Mouse (Mus musculus) left cerebral cortex, adult 11 months (tissue): ENCODE measurements around the gene Atp5f1.

Source experiments
- DNase-seq: peaks from one replicate; pipeline ENCODE4 v3.0.0; 2022; ENCODE audit warnings: low spot score

Gene Atp5f1

GRCm38 (mm10) chr3:105900266-105900665, 59.6 kb downstream of the Atp5f1 start:
- no peak for DNase-seq

DNA sequence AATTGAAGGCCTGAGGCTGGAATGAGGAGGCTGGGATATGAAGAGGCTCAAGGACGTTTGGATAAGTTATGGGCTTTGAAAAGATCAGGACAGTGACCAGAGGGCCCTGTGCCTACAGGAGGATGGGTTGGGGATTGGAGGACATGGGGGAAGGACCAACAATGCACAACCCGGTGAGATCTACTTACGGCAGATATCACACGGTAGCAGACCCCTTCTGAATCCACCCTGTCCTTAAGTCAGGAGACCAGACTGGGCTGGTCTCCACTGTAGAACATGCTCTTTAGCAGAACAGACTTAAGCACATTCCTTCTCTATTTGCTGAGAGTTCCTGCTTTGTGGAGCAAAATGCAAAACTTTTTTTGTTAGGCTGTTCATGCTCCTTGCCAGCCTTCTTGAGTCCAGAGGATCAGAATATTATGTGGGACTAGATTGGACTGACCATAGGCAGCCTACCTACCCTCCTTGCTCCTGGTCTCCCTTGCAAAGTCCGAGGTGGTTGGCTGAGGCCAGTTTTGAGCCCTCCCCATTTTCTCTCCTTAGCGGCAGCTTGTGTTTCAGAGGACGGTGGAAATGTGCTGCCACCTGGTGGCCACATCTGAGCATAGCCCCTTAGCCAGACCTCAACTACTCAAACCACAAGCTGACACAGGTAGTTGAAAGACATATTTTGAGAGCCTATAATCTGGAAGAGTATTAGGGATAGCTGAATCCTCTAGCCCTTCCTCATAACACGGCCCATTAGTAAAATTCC, 60.3 kb downstream of the Atp5f1 start:
- DNase-seq, result peak; percentile 76

DNA sequence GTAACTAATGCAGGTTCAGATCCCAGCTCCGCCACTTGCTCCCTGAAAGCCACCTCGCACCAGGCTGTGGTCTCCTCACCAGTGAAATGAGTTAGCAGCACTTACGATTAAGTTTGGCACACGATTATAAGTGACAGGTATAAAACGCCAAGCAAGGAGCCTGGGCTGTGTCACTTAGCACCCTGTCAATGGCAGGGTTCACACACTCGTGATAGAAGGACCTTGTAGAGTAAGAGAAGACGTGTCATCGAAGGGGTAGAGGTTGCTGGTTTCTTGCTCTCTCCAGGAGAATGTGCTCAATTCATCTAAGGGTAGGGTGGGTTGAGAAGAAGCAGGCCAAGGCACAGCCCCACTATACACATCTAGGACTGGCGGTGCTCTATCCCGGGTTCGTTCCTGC, 61.0 kb downstream of the Atp5f1 start:
- no peak for DNase-seq

- DNase-seq, result no peak
Observed at GRCm38 (mm10) chr3:105898325-105898724, 61.6 kb downstream of the Atp5f1 start.

DNA sequence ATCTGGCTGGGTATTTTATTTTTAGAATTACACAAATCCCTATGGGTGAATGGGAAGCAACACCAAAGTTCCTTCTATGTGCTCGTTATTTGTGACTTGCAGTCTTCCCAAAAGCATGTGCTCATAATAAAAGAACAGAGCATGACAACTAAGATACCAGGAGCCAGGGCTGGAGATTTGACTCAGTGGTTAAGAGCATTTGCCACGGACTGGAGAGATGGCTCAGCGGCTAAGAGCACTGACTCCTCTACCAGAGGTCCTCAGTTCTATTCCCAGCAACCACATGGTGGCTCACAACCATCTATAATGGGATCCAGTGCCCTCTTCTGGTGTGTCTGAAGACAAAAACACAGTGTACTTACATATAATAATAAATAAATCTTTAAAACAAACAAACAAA, 63.1 kb downstream of the Atp5f1 start:
- DNase-seq, result no peak

DNA sequence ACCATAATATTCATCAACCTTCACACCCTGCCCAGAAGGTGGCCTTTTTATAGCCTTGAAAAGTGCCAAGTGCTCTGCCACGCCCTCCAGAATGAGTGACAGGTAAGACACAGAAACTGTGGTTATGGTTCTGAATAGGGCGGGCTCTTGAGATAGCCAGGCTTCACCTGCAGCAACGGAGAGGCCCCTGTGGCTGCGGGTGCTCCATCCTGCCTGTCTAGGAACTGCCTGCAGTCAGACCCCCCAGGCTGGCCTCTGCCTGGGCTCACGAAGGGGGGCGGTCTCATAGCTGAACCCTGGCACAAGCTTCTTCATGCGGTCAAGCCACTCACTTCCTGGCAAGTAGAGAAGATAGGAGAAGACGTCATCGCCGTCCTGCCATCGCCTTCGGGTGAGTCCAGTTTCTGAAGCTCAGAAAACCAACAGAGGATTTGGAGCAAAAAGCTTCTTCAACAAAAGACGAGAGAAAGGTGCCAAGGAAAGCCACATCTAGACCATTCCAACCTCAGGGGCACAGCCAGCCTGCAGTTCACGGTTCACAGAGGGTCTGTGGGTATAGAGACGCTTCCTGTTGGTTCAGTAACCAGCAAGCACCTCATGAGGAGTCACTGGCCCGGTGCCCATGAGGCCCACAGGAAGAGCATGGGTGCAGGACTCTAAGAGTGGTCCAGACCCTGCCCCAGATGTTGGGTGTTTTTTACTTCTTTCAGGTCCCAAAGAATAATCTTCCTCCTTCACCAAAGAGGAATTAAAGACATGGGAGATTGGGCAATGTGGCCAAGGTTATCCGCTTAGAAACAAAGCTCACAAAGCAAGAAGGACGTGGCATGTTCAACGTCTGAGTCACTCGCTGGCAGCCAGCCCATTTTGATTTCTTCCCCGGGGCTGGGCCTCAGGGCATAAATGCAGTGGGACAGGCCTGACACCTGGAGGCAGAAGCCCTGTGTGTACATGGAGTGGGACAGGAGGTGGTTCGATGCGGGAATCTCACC, 65.0 kb downstream of the Atp5f1 start:
- peak; percentile 63 for DNase-seq

- peak; percentile 55 for DNase-seq
Observed at GRCm38 (mm10) chr3:105893941-105894391, 65.9 kb downstream of the Atp5f1 start.
